Mouse (Mus musculus): ENCODE results near the gene Srsf4.

Gene Srsf4

DNA sequence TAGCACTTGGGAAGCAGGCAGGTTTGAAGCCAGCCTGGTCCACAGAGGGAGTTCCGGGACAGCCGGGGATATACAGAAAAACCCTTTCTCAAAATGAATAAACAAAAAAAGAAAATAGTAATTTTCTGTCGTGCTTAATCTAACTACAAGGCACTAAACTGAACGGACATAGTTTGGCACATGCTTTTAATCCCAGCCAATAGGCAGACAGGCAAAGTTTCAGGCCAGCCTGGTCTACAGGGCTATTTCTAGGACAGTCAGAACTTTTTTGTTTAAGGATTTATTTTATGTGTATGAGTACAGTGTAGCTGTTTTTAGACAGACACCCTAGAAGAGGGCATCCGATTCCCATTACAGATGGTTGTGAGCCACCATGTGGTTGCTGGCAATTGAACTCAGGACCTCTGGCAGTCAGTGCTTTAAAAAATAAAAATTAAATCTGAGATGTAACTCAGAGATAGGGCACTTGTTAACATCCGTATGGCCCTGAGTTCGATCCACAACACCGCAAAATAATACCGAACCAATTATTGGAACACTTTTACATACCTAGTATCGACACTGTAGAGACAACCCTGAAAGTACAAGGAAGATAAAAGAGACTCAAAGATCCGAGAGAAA is 635 bp upstream of the Srsf4 start:
- no peak for DNase-seq (ENCODE audit: low spot score in 2 of 2)

DNA sequence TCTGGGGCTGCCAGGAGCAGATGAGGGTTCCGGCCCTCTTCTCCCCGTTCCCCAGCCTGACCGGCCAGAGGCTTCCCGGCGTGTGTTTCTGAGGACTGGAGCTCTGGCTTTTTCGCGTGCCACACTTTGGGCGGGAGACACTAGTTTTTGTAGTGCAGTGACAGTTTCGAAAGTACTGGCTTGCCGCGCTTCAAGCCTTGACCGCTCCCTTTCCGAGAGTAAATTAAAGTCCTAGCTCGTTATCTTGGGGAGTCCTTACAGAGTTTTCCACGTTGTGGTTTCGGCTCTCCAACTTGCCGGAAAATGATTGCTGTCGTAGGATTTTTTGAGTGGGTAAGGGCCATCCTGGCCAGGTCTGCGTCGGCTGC is 736 bp downstream of the Srsf4 start:
- DNase-seq (ENCODE audit: low spot score in 2 of 2): no peak

DNA sequence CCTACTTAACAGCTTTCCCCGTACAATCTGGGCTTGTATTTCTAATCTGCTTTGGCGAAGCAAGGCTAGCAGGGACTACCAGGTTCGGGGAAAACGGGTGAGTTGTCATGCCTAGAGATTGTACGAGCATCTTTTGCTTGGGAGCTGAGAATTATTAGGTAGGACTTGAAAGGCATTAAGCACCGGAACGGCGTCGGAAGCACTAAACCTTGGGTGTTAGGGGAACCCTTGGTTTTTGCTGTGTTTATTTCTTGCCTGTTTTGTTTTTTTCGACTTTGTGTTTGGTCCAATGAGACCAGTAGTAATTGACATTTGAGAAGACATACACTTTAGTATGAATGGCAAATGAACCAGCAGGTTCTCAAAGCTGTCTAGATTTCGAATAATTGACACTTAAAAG is 1.1 kb downstream of the Srsf4 start:
- DNase-seq (ENCODE audit: low spot score in 2 of 2): no peak

DNA sequence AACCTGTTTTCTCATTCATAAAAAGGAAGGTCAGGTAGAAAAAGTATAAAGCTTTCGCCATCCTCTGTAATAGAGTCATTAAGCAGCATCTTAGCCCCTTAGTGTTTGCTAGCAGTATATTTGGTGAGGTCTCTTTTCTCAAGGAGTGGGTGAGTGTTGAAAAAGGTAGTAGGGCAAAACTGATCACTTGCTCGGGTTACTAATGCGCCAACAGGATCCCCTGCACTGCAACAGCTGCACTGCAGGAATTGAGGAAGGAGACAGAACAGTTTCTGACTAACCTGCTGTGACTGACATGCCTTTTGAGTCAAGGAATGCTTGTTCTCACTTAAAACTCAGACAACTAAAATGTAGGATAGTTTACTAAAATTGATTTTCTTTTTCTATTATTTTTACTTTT is 1.8 kb downstream of the Srsf4 start:
- DNase-seq (ENCODE audit: low spot score in 2 of 2): no peak

DNA sequence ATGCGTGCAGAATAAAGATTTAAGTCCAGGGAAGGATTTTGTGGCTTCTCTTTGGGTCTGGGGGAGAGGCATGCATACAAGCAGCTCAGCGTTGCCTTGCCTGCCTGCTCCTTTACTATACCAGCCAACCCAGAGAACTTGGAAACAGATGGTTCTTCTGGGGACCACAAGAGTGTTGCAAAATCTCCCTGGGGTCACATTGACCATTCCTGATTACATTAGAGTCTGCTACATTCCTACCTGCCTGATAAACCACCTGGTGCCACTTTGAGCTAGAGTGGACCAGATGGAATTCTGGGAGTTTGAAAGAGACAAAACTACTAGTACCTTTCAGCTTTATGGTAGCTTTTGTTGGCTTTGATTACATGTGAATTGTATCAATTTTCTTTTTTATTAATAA is 3.4 kb downstream of the Srsf4 start:
- no peak for DNase-seq (ENCODE audit: low spot score in 2 of 2)

DNA sequence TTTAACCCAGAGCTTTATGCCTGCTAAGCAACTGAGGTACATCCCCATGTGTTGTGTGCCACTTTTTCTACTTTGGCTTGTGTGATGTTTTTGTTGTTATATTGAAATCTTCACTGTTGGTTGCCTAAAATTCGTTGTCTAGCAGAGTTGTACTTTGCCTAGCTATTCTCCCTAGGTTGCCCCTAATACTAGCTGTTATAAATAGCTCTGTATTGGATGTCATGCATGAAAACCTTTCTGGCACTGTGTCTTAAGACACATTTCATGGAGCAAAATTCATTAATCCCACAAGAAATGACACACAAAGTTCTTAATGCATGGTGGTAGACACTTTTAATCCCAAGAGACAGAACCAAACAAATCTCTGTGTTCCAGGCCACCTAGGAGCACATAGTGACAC is 6.3 kb downstream of the Srsf4 start:
- DNase-seq (ENCODE audit: low spot score in 2 of 2): no peak

DNA sequence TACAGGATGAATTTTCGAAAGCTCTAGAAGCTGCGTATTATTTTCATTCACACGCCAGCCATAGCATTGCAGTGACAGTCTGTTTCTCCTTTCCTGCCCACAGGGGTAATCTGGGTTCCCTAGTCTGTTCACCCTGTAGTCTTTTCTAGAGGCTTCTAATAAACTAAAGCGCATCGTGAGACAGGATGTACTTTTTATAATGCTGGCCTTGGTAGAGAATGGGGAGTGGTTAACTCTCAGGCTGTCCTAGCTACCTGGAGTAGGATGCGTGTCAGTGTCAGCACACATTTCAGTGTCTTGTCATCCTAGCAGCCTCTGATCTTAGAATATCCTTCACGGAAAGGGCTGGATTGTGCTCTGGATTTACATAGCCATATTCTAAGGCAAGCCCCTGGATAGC is 7.9 kb downstream of the Srsf4 start:
- DNase-seq (ENCODE audit: low spot score in 2 of 2): no peak

DNA sequence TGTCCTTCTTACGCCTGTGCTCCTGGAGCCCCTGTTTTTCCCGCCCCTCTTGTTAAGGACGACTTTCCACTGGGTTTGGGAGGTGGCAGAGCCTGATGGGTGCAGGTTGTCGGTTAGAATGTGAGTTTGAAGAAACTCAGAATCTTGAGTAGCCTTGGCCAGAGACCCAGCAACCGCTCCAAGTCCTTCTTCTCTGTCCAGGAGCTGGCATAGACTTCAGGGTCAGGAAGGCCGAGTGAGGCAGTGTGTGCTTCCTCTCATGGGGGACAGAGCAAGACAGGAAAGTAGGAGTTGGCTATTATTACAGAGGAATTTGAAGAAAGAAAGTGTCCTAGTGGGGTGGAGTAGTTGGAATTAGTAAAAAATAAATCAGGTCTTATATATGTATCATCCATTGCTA is 10.2 kb downstream of the Srsf4 start:
- DNase-seq (ENCODE audit: low spot score in 2 of 2): no peak

DNA sequence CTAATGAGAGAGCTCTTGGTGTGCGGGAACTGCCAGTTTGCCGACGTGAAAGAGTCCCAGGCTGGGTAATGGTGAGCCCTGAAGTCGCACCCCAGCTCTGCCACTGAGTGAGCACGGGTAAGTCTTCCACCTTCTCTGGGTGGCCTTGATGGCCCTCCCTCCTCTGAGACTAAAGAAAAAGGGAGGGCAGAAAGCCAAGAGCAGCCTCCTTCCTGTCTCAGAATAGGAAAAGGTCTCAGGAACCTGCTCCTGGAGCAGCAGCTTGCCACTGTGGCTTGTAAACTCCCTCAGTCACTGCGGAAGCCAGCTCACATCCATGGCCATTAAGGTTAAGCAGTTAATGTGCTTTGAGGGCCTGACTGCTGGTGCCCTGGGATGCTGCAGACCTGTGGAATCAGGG is 12.0 kb downstream of the Srsf4 start:
- no peak for DNase-seq (ENCODE audit: low spot score in 2 of 2)

DNA sequence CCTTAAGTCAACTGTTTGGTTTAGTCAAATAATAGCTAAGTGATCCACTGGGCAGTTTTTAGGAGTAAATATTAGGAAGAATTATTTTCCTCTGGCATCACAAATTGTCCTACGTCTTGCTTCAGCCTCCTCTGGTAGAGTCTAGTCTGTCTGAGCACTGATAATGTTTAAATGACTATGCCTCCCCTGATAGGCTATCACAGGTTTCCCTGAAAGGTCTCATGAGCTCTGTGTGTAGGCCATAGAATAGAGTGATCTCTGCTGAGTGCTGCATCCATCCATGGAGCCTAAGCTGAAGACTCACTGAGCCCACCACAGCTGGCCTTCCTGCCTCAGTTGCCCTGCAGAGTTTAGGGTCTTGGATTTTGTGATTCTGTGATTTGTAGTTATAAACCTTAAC is 15.1 kb downstream of the Srsf4 start:
- DNase-seq (ENCODE audit: low spot score in 2 of 2): no peak

DNA sequence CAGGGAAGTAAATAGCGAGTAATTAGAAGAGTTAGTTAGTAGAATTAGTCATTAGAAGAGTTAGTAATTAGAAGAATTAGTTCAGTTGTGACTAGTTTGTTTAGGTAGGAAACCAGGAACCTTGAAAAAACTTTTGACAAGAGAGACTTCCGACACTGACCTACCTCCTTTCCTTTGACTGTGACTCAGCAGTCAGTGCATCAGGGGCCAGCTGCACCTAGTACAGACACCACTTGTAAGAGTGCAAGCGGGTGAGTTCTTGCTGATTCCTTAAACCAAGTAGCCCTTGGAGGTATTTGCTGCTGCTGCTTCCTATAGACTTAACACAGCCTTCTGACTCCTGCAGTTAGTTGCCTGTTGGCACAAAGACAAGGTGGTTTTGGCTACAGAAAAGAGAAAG is 17.3 kb downstream of the Srsf4 start:
- DNase-seq (ENCODE audit: low spot score in 2 of 2): no peak

DNA sequence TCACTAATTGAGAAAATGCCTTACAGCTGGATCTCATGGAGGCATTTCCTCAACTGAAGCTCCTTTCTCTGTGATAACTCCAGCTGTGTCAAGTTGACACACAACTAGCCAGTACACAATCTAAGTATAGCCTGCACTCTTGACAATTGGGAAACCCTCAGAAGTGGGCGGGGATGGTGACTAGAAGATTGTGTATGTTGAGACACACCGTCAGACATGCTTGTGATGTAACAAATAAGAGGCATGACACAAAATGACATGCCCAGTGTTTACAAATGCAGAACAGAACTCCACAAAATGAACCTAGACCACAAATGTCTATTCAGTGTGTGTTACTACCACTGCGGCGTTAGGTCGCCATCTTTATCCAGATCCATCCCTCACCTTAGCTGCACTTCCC is 23.7 kb downstream of the Srsf4 start:
- no peak for DNase-seq (ENCODE audit: low spot score in 2 of 2)

DNA sequence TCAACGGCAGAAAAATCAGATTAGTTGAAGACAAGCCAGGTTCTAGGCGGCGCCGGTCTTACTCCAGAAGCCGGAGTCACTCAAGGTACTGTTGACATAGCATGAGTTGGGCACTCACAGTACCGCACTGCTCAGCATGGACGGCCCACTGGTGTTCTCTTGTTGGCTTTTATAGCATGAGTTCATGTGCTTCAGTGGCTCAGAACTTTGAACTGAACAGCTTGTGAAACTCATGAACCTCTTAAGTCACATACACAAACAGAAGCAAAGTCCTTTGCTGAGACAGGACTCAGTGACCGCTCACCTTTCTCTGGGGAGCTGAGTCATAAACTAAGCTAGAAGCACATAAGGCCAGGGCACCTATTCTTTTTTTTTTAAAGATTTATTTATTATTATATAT is 24.4 kb downstream of the Srsf4 start:
- no peak for DNase-seq (ENCODE audit: low spot score in 2 of 2)

DNA sequence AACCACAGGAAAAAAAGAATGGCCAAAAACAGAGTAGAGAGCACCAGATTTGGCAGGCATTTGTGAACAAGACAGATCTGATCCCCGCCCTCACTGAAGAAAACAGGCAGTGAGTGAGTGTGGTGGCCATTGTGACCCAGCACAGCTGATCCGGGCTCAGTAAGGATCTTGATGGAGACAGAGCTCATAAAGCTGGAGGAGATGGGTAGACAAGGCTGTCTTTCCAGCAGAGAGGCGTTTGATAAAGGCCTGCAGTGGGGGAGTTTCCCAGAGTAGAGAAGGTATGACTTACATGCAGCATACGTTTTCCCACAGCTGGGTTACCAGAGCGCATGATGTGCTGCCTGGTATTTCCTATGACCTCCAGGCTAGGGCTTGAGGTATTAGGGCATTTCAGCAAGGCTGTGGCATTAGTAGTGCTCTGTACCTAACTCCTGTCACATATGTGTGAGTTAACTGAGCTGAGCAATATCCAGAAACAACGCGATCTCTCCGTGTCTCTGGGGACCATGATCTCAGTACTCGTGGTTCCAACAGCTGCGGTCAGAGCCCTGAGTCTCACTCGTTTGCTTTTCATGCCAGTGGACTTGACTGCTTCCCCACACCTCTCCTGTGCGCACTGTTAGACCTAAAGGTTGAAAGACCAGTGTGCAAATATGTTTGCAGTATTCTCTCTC is 25.2 kb downstream of the Srsf4 start:
- no peak for DNase-seq (ENCODE audit: low spot score in 2 of 2)

DNA sequence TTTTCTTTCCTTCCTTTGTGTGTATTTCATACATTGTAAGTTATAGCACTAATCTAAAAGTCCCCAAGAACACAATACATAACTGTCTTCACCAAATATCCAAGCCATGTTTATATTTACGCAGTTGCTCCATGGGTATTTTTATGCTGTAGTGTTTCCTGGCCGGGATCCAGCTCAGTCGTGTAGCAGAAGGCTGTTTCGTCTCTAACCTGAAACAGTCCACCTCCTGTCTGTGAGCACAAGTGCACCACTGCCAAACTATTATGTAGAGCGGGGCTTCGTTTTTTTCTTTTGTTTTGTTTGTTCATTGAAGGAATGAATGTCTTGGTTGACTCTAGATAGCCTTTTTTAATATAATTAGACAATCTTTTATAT is 25.8 kb downstream of the Srsf4 start:
- no peak for DNase-seq (ENCODE audit: low spot score in 2 of 2)

DNA sequence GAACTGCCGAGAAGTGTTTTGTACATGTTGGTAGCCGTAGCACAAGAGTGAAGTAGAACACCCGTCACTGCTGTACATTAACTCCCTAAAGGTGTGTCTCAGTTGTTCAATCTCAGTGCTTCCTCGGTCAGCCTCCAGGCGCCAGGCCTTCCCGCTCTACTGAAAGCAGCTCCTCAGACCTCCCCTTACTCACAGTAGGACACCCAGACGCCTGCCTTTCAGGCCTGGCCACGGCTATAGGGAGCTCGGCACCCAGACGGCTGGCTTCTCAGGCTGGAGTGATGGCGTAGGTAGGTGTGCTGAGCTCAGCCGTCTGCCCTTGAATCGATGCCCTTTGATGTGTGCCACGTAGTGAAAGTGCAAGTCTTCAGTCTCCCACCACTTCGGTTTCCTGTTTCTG is 27.7 kb downstream of the Srsf4 start:
- DNase-seq (ENCODE audit: low spot score in 2 of 2): no peak

DNA sequence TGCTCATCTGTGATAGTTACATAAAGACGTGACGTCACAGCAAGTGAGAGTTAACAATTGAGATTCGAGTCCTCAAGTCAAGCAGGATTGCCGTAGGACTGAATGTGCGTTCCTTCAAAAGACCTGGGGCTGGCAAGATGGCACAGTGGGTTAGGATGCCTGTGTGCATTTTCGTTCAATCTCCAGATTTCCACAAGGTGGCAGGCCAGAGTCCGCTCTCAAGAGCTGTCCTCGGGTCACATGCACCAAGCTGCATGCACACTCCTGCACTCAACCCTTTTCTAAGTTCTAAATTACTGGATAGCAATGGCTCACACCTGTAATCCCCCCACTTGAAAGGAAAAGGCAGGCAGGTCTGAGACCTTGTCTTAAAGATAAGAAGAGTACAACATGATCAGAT is 31.1 kb downstream of the Srsf4 start:
- DNase-seq (ENCODE audit: low spot score in 2 of 2): peak in 1 of 2 experiments; percentile 48

DNA sequence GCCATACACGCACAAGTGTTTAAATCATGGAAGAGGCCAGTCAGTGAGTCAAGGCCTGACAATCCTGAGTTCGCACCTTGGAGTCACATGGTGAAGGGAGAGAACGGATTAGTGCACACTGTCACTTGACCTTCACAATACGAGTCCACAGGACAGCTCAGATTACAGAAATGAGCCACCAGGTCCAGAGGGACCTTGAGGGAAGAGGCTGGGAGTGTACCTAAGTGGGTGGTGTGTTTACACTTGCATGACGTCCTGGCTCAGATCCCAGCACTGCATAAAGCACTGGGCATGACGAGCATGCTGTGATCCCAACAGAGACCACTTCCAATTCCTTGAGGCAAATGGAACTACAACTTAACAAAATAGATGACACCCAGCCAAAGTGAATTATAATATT is 33.0 kb downstream of the Srsf4 start:
- no peak for DNase-seq (ENCODE audit: low spot score in 2 of 2)

DNA sequence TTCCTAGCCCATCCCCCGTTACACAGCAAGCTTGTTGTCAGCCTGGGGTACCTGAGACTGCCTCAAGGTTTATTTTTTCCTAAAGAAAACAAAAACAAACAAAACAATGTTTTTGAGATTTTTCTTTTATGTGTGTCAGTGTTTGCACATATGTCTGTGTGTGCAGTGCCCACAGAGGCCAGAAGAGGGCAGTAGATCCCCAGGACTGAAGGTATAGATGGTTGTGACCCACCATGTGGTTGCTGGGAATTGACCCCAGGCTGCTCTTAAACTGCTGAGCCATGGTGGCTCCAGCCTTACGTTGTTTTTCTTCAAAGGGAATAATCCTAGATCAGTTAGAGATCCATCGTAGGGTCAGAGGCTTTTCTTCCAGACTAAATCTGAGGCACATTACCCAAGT is 34.5 kb downstream of the Srsf4 start:
- no peak for DNase-seq (ENCODE audit: low spot score in 2 of 2)

DNA sequence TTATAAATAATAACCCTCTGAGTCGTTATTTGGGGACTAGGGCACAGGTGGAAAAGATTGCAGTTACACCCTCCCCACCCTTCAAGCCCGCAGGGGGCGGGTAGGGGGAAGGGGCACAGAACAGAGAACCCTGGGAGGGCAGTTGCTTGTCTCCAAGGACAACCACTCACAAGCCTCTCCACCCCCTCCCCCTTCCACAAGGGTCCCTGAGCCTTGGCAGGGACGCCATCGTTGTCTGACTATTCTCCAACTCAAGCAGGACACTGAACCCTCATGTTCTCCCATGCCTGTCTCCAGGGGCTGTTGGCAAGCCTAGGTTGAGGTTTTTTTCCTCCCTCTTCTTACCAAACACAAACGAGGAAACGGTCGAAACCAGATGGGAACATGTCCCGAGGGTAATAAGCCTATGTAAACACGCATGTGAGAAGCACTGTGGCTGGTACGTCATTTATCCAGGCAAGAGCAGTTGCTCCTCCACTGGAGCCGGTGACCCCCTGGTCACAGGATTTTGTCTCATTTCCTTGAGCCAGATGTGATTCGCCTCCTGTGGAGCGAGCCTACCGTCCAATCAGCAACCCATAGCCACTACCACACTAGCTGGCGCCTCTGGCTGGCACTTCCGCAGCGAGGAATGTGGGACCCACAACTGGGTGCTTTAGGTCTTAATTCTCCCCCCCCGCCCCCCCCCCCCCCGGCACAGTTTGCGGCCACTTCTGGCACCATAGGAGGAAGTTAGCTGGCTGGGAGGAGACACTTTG is 37.0 kb downstream of the Srsf4 start:
- no peak for DNase-seq (ENCODE audit: low spot score in 2 of 2)

DNA sequence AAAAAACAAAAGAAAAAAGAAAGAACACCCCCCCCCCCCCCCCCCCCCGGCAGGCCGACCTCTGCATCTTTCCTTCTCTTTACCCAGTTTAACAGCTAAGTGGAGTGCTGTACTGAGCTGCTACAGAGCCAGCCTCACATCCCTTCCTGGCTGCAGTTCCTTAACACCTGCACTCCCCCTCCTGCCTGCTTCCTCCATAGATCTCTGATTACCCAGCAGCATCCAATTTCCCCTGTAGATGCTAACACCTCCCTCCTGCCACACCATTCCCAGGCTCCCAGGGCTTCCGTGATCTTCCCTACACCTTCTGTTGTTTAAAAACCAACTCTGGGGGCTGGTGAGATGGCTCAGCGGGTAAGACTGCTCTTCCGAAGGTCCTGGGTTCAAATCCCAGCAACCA is 38.1 kb downstream of the Srsf4 start:
- DNase-seq (ENCODE audit: low spot score in 2 of 2): no peak

DNA sequence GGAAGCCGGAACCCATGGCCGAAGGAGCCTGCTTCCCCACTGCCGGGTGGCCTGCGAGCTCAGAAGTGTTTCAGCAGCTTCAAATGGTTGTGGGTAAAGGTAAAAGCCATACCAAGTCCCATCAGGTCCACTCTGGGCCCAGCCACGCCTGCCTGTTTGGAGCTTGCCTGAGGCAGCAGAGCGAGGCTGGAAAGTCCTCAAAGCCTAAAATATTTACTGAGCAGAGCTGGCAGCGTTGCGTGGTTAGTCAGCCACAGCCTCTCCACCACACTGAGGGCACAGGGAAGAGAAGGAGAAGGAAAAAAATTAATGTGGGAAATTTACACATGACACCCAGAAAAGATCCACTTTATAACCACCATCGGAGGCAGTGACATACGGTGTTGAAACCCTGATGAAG is 40.1 kb downstream of the Srsf4 start:
- DNase-seq (ENCODE audit: low spot score in 2 of 2): no peak

DNA sequence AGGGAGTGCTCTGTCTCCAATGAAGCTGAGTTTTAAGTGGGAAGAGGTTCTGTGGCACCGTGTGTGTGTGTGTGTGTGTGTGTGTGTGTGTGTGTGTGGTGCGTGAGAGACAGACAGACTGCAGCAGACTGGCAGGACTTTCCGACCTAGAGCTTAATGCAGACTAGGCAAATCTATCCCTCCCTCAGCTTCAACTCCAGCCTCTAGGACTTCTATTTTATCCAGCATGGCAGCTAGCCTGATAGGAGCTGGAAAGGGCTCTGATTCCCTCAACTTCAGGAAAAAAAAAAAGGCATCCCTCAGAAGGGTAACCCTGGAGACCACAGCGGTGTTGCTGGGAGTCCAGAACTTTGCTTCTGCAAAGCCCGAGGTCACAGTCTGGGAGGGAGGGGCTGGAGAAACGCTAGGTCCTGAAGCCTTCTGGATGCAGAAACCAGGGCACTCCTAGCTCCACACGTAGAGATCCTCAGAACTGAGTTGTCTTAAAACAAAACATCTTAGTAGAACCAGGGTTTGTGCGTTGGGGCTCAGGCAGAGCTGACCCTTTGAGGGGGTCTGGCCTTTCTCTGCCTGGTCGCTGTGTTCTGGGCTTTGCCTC is 40.7 kb downstream of the Srsf4 start:
- DNase-seq (ENCODE audit: low spot score in 2 of 2): no peak
